Mouse (Mus musculus) embryonic fibroblast, embryonic 13.5 days (primary cell): ENCODE measurements around the gene Ephb3.

Experiments used
- CTCF ChIP-seq: IDR thresholded peaks from 2 replicates; pipeline ENCODE4 v1.5.1; 2011; ENCODE audit warnings: mild to moderate bottlenecking, control low read depth, low read length, moderate library complexity, borderline replicate concordance; ENCODE audit not compliant: insufficient read depth
- POLR2A ChIP-seq: IDR thresholded peaks from 2 replicates; pipeline ENCODE4 v1.6.1; 2011; ENCODE audit warnings: low read depth, mild to moderate bottlenecking, control low read depth, low read length, moderate library complexity

- TF ChIP-seq CTCF (no peak), POLR2A (no peak)
Measured at GRCm38 (mm10) chr16:21187568-21187967, 17.0 kb upstream of the Ephb3 start.
